Mouse (Mus musculus): ENCODE results near the gene Coq10a.

Coq10a gene

GRCm38 (mm10) chr10:128385902-128386301 is 17.1 kb upstream of the Coq10a start:
- no peak for DNase-seq (ENCODE audit: inconsistent ontology term)

GRCm38 (mm10) chr10:128382482-128382881 is 13.7 kb upstream of the Coq10a start:
- no peak for DNase-seq (ENCODE audit: inconsistent ontology term)

GRCm38 (mm10) chr10:128380565-128380964 is 11.8 kb upstream of the Coq10a start:
- peak; percentile 36 for DNase-seq (ENCODE audit: inconsistent ontology term)

- no peak for DNase-seq (ENCODE audit: inconsistent ontology term)
These were observed 10.5 kb upstream of the Coq10a start for GRCm38 (mm10) chr10:128379260-128379659.

GRCm38 (mm10) chr10:128378462-128378861 is 9.7 kb upstream of the Coq10a start:
- peak; percentile 48 for DNase-seq (ENCODE audit: inconsistent ontology term)

GRCm38 (mm10) chr10:128377940-128378448 is 9.2 kb upstream of the Coq10a start:
- no peak for DNase-seq (ENCODE audit: inconsistent ontology term)

- DNase-seq (ENCODE audit: inconsistent ontology term) = peak; percentile 58
These were observed 8.6 kb upstream of the Coq10a start for GRCm38 (mm10) chr10:128377222-128377939.

GRCm38 (mm10) chr10:128376455-128377211 is 7.8 kb upstream of the Coq10a start, which contains the start of gene Ankrd52:
Gene Ankrd52, plus strand, starts transcription at chr10:128377115.
- peak; percentile 88 for DNase-seq (ENCODE audit: inconsistent ontology term)

- no peak for DNase-seq (ENCODE audit: inconsistent ontology term)
These were observed 7.3 kb upstream of the Coq10a start for GRCm38 (mm10) chr10:128376099-128376454.

GRCm38 (mm10) chr10:128374393-128374792 is 5.6 kb upstream of the Coq10a start:
- no peak for DNase-seq (ENCODE audit: inconsistent ontology term)

GRCm38 (mm10) chr10:128372989-128373748 is 4.4 kb upstream of the Coq10a start:
- no peak for DNase-seq (ENCODE audit: inconsistent ontology term)

- no peak for DNase-seq (ENCODE audit: inconsistent ontology term)
These were observed 3.3 kb upstream of the Coq10a start for GRCm38 (mm10) chr10:128372142-128372541.

GRCm38 (mm10) chr10:128370601-128371000 is 1.8 kb upstream of the Coq10a start:
- DNase-seq (ENCODE audit: inconsistent ontology term) = no peak

- DNase-seq (ENCODE audit: inconsistent ontology term) = no peak
These were observed 1.2 kb upstream of the Coq10a start for GRCm38 (mm10) chr10:128370021-128370420.

GRCm38 (mm10) chr10:128369599-128369998 is 802 bp upstream of the Coq10a start:
- DNase-seq (ENCODE audit: inconsistent ontology term) = no peak

- DNase-seq (ENCODE audit: inconsistent ontology term) = no peak
These were observed 384 bp upstream of the Coq10a start for GRCm38 (mm10) chr10:128369218-128369543.

GRCm38 (mm10) chr10:128367899-128368401 is 847 bp downstream of the Coq10a start:
- no peak for DNase-seq (ENCODE audit: inconsistent ontology term)

- DNase-seq (ENCODE audit: inconsistent ontology term) = no peak
These were observed 6.2 kb downstream of the Coq10a start for GRCm38 (mm10) chr10:128362568-128362967.

- no peak for DNase-seq (ENCODE audit: inconsistent ontology term)
These were observed 7.0 kb downstream of the Coq10a start for GRCm38 (mm10) chr10:128361836-128362235.

GRCm38 (mm10) chr10:128359226-128359625 is 9.6 kb downstream of the Coq10a start:
- no peak for DNase-seq (ENCODE audit: inconsistent ontology term)

GRCm38 (mm10) chr10:128358796-128359195 is 10.0 kb downstream of the Coq10a start:
- no peak for DNase-seq (ENCODE audit: inconsistent ontology term)

GRCm38 (mm10) chr10:128347541-128347940 is 21.3 kb downstream of the Coq10a start:
- no peak for DNase-seq (ENCODE audit: inconsistent ontology term)
